ENCODE assay signal across 9 mouse cellular contexts in genomic region chr11:116110131-116110530, GRCm38 (mm10). TPM values are rescaled to one million over a fixed set of nuclear protein-coding genes. Genes with fewer than 3 reads are reported as not detected.
DNase-seq lines count a peak whose midpoint lies in the region; ATAC-seq and TF ChIP-seq lines count a peak whose summit lies in the region.
"Had no signal": no experiment of that assay in that cellular context is flagged by ENCODE, and none has a peak within 500 bp of the region (broad histone marks: within the 10 kb centered on the region; RNA-seq: fewer than 3 reads in every experiment).

No protein-coding gene starts in this region.

- no peak overlapping the region for H3K9ac ChIP-seq in neural tube, embryonic 11.5 days (ENCODE audit: low read length)
- H3K9ac ChIP-seq in hindbrain, embryonic 13.5 days = peak overlapping the region; percentile 63
- peak overlapping the region; percentile 42 for H3K9ac ChIP-seq in midbrain, postnatal 0 days (replicated peaks; ENCODE audit: low read length, poor library complexity, severe bottlenecking)

- peak overlapping the region; percentile 27 for H3K4me2 ChIP-seq in neural tube, embryonic 11.5 days (ENCODE audit: low read depth)
- peak overlapping the region; percentile 57 for H3K4me2 ChIP-seq in hindbrain, embryonic 13.5 days
- H3K4me2 ChIP-seq in midbrain, postnatal 0 days (ENCODE audit: low read depth, low read length, poor library complexity, severe bottlenecking) = peak overlapping the region; percentile 66

- H3K27me3 ChIP-seq in neural tube, embryonic 11.5 days (ENCODE audit: control insufficient read depth, insufficient read depth, low read length) = peaks cover 58% of the 10 kb centered on the region
- peaks cover 70% of the 10 kb centered on the region for H3K27me3 ChIP-seq in hindbrain, embryonic 13.5 days
- H3K27me3 ChIP-seq in midbrain, postnatal 0 days (ENCODE audit: insufficient read depth, low read length) = peaks cover 50% of the 10 kb centered on the region

- DNase-seq in neural tube, embryonic 11.5 days (ENCODE audit: low spot score) = no peak
- DNase-seq in neural tube, embryonic 10.5 days (ENCODE audit: extremely low spot score, low spot score) = no peak
- DNase-seq in gastrocnemius, adult 2 months = peak; percentile 94
- DNase-seq in liver = peak; percentile 38
- no peak for DNase-seq in midbrain, postnatal 0 days (ENCODE audit: low spot score)
- DNase-seq in thymus, postnatal 25 days = no peak

- H3K4me3 ChIP-seq in neural tube, embryonic 11.5 days (ENCODE audit: low read depth, low read length) = peak overlapping the region; percentile 23; the same call in 1 of the 2 replicates
- peak overlapping the region; percentile 93 for H3K4me3 ChIP-seq in gastrocnemius, adult 2 months
- H3K4me3 ChIP-seq in hindbrain, embryonic 13.5 days = peak overlapping the region; percentile 40
- H3K4me3 ChIP-seq in midbrain, postnatal 0 days (ENCODE audit: low read depth, low read length) = peak overlapping the region; percentile 41

- no peak for TF ChIP-seq CTCF in gastrocnemius, adult 2 months (IDR thresholded peaks at IDR 0.05)
- no peak for TF ChIP-seq CTCF in midbrain, postnatal 0 days (IDR thresholded peaks at IDR 0.05)

- peaks cover 5% of the 10 kb centered on the region for H3K4me1 ChIP-seq in neural tube, embryonic 11.5 days (ENCODE audit: control insufficient read depth, insufficient read depth, low read length)
- H3K4me1 ChIP-seq in hindbrain, embryonic 13.5 days (replicated peaks) = peaks cover 47% of the 10 kb centered on the region
- H3K4me1 ChIP-seq in midbrain, postnatal 0 days (ENCODE audit: insufficient read depth, low read length) = no peaks in the 10 kb centered on the region

- no peak overlapping the region for H3K27ac ChIP-seq in neural tube, embryonic 11.5 days (ENCODE audit: low read depth, low read length)
- peak overlapping the region; percentile 91 for H3K27ac ChIP-seq in gastrocnemius, adult 2 months
- no peak overlapping the region for H3K27ac ChIP-seq in hindbrain, embryonic 13.5 days
- 0 out of 2 replicates have a peak overlapping the region, but pooled peaks have one; percentile 12 for H3K27ac ChIP-seq in midbrain, postnatal 0 days (ENCODE audit: low read depth, low read length)

- ATAC-seq in neural tube, embryonic 11.5 days (ENCODE audit: insufficient read depth, low FRiP score, low TSS enrichment) = no peak
- ATAC-seq in hindbrain, embryonic 13.5 days (ENCODE audit: low FRiP score) = no peak
- no peak for ATAC-seq in midbrain, postnatal 0 days (ENCODE audit: low FRiP score)
- no peak for ATAC-seq in cerebellum, adult (ENCODE audit: insufficient number of reproducible peaks, low FRiP score, low TSS enrichment)

- H3K36me3 ChIP-seq in neural tube, embryonic 11.5 days (ENCODE audit: control insufficient read depth, insufficient read depth, low read length) = no peaks in the 10 kb centered on the region
- no peaks in the 10 kb centered on the region for H3K36me3 ChIP-seq in hindbrain, embryonic 13.5 days
- no peaks in the 10 kb centered on the region for H3K36me3 ChIP-seq in midbrain, postnatal 0 days (ENCODE audit: insufficient read depth, low read length)
- H3K36me3 ChIP-seq: G1E had no signal

- H3K9me3 ChIP-seq in neural tube, embryonic 11.5 days (ENCODE audit: control insufficient read depth, low read length) = no peaks in the 10 kb centered on the region
- H3K9me3 ChIP-seq in hindbrain, embryonic 13.5 days = no peaks in the 10 kb centered on the region
- H3K9me3 ChIP-seq in midbrain, postnatal 0 days (ENCODE audit: low read length) = no peaks in the 10 kb centered on the region

- WGBS in neural tube, embryonic 11.5 days = 2% methylated on average over 28 of the region's 35 CpGs
- 1% methylated on average over 34 of the region's 35 CpGs for WGBS in hindbrain, embryonic 13.5 days
- 2% methylated on average over 35 of the region's 35 CpGs for WGBS in midbrain, postnatal 0 days

- intact Hi-C loops in gastrocnemius, adult 2 months (cut with DNase I) = loop anchor here (2.0 kb wide), 1 partner anchor 21 kb away; the partner anchor contains the start of gene Trim65

RNA-seq across cellular contexts. Expression of gene Trim47, which starts 16.9 kb away (rescaled TPM):
- 3.2 and 3.3 TPM in 2 replicates for polyA plus RNA-seq in neural tube, embryonic 11.5 days (2014; fragmentation: Nextera tagmentation; extraction: Ambion mirVana)
- total RNA-seq in gastrocnemius, adult 2 months (2021) = 10 to 100 TPM in 1 of 2 experiments, 1 to 10 TPM in 1; 6.0 to 12.2 TPM
- polyA plus RNA-seq in hindbrain, embryonic 13.5 days (2015; fragmentation: Nextera tagmentation; extraction: Ambion mirVana) = 3.9 and 4.5 TPM in 2 replicates
- total RNA-seq in midbrain, postnatal 0 days (2014; rRNA removed) = 12.6 and 16.8 TPM in 2 replicates
- 9.0 and 11.7 TPM in 2 replicates for polyA plus RNA-seq in midbrain, postnatal 0 days (2015; fragmentation: Nextera tagmentation; extraction: Ambion mirVana)
- polyA plus RNA-seq: G1E had no signal

RNA-seq across cellular contexts. Expression of gene Trim65, which starts 20.8 kb away (rescaled TPM):
- polyA plus RNA-seq in neural tube, embryonic 11.5 days (2014; fragmentation: Nextera tagmentation; extraction: Ambion mirVana) = 1.6 TPM in 2 replicates
- 1 to 10 TPM; 4.2 to 6.6 TPM for total RNA-seq in gastrocnemius, adult 2 months (2021)
- 1.9 and 2.3 TPM in 2 replicates for polyA plus RNA-seq in hindbrain, embryonic 13.5 days (2015; fragmentation: Nextera tagmentation; extraction: Ambion mirVana)
- 5.7 and 7.6 TPM in 2 replicates for total RNA-seq in midbrain, postnatal 0 days (2014; rRNA removed)
- 2.3 TPM in 2 replicates for polyA plus RNA-seq in midbrain, postnatal 0 days (2015; fragmentation: Nextera tagmentation; extraction: Ambion mirVana)
- polyA plus RNA-seq: G1E had no signal

RNA-seq across cellular contexts. Expression of gene Wbp2, which starts 23.3 kb away (rescaled TPM):
- 95.3 and 105 TPM in 2 replicates for polyA plus RNA-seq in neural tube, embryonic 11.5 days (2014; fragmentation: Nextera tagmentation; extraction: Ambion mirVana)
- 10 to 100 TPM; 77.2 to 81.8 TPM for total RNA-seq in gastrocnemius, adult 2 months (2021)
- 129 and 133 TPM in 2 replicates for polyA plus RNA-seq in hindbrain, embryonic 13.5 days (2015; fragmentation: Nextera tagmentation; extraction: Ambion mirVana)
- total RNA-seq in midbrain, postnatal 0 days (2014; rRNA removed) = 119 and 150 TPM in 2 replicates
- polyA plus RNA-seq in midbrain, postnatal 0 days (2015; fragmentation: Nextera tagmentation; extraction: Ambion mirVana) = 254 and 267 TPM in 2 replicates

RNA-seq across cellular contexts. Expression of gene Mrpl38, which starts 28.5 kb away (rescaled TPM):
- polyA plus RNA-seq in neural tube, embryonic 11.5 days (2014; fragmentation: Nextera tagmentation; extraction: Ambion mirVana) = 99.8 and 102 TPM in 2 replicates
- 10 to 100 TPM; 47.5 to 61.5 TPM for total RNA-seq in gastrocnemius, adult 2 months (2021)
- 76.4 and 78.2 TPM in 2 replicates for polyA plus RNA-seq in hindbrain, embryonic 13.5 days (2015; fragmentation: Nextera tagmentation; extraction: Ambion mirVana)
- total RNA-seq in midbrain, postnatal 0 days (2014; rRNA removed) = 74.3 and 100 TPM in 2 replicates
- polyA plus RNA-seq in midbrain, postnatal 0 days (2015; fragmentation: Nextera tagmentation; extraction: Ambion mirVana) = 77.0 and 78.7 TPM in 2 replicates

RNA-seq across cellular contexts. Expression of gene Unc13d, which starts 32.4 kb away (rescaled TPM):
- 1.3 and 1.5 TPM in 2 replicates for polyA plus RNA-seq in neural tube, embryonic 11.5 days (2014; fragmentation: Nextera tagmentation; extraction: Ambion mirVana)
- under 1 TPM; 0.13 to 0.50 TPM for total RNA-seq in gastrocnemius, adult 2 months (2021)
- 1.5 and 2.0 TPM in 2 replicates for polyA plus RNA-seq in hindbrain, embryonic 13.5 days (2015; fragmentation: Nextera tagmentation; extraction: Ambion mirVana)
- 0.22 and 0.71 TPM in 2 replicates for total RNA-seq in midbrain, postnatal 0 days (2014; rRNA removed)
- polyA plus RNA-seq in midbrain, postnatal 0 days (2015; fragmentation: Nextera tagmentation; extraction: Ambion mirVana) = 0.67 and 0.77 TPM in 2 replicates

Comparison
In these comparisons a context has a peak if more than half of its experiments do, and no peak if none do; other contexts are left out.
1. DNase-seq: peak in gastrocnemius, adult 2 months (single experiment) and liver (single experiment); none in neural tube, embryonic 11.5 days (single experiment), neural tube, embryonic 10.5 days (single experiment), midbrain, postnatal 0 days (single experiment) and thymus, postnatal 25 days (single experiment).
2. H3K27ac ChIP-seq: peak in gastrocnemius, adult 2 months (single experiment) and midbrain, postnatal 0 days (single experiment); none in neural tube, embryonic 11.5 days (single experiment) and hindbrain, embryonic 13.5 days (single experiment).
3. H3K4me3 ChIP-seq: peak in every context shown above with its lines; median percentile 93 in gastrocnemius, adult 2 months; 41 in midbrain, postnatal 0 days; 40 in hindbrain, embryonic 13.5 days; 23 in neural tube, embryonic 11.5 days.
4. Peak in every context shown above with its lines, with median percentiles within 50 percentile points of each other: H3K4me2 ChIP-seq.